Mouse (Mus musculus) thymus, adult 2 months (tissue): ENCODE data around the gene Safb.

Source experiments
- CTCF ChIP-seq: fragments of 200-500 bp; IDR thresholded peaks from 2 replicates; pipeline ENCODE4 v1.5.1; 2012; ENCODE audit warnings: mild to moderate bottlenecking, control low read depth, low read length, moderate library complexity, borderline replicate concordance; ENCODE audit not compliant: control insufficient read depth, poor library complexity, insufficient read depth; ENCODE audit errors: extremely low read depth
- POLR2A ChIP-seq: fragments of 200-500 bp; IDR thresholded peaks from 2 replicates; pipeline ENCODE4 v1.6.1; 2012; ENCODE audit warnings: mild to moderate bottlenecking, low read length, control low read depth, moderate library complexity; ENCODE audit not compliant: control insufficient read depth, poor library complexity, insufficient read depth; ENCODE audit errors: extremely low read depth

DNA sequence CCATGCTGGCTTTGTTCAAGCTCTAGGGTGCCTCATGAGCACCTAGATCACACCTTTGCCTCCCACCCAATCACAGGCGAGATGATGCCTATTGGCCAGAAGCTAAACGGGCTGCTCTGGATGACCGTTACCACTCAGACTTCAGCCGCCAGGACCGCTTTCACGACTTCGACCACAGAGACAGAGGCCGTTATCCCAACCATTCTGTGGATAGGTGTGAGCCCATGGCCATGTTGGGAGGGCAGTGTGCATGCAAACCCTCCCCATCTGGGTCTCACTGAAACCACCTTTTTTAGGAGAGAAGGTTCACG is 19.4 kb downstream of the Safb start:
- TF ChIP-seq POLR2A (no peak), CTCF (no peak)
